In genomic region chr6:53881623-53882022, GRCm38 (mm10) we compare ENCODE assay signal across 10 mouse cellular contexts.
DNase-seq lines count a peak whose midpoint lies in the region; ATAC-seq and TF ChIP-seq lines count a peak whose summit lies in the region.
"Had no signal": no experiment of that assay in that cellular context is flagged by ENCODE, and none has a peak within 500 bp of the region (broad histone marks: within the 10 kb centered on the region; RNA-seq: fewer than 3 reads in every experiment).

No protein-coding gene starts in this region.

- H3K4me2 ChIP-seq in kidney, embryonic 16.5 days (replicated peaks; ENCODE audit: low read depth, low read length) = peak overlapping the region; percentile 45; the same call in 1 of the 2 replicates
- H3K4me2 ChIP-seq in forebrain, embryonic 11.5 days (ENCODE audit: low read depth, low read length, severe bottlenecking) = peak overlapping the region; percentile 46; the same call in 1 of the 2 replicates
- H3K4me2 ChIP-seq in hindbrain, postnatal 0 days (ENCODE audit: low read depth, low read length) = peak overlapping the region; percentile 50
- H3K4me2 ChIP-seq in neural tube, embryonic 12.5 days (replicated peaks) = peak overlapping the region; percentile 51

- H3K36me3 ChIP-seq in kidney, embryonic 16.5 days (ENCODE audit: insufficient read depth, low read length) = no peaks in the 10 kb centered on the region
- H3K36me3 ChIP-seq in forebrain, embryonic 11.5 days (ENCODE audit: control insufficient read depth, insufficient read depth, low read length) = no peaks in the 10 kb centered on the region
- H3K36me3 ChIP-seq in hindbrain, postnatal 0 days (ENCODE audit: insufficient read depth, low read length) = no peaks in the 10 kb centered on the region
- H3K36me3 ChIP-seq in neural tube, embryonic 12.5 days = no peaks in the 10 kb centered on the region

- H3K27ac ChIP-seq in kidney, embryonic 16.5 days (ENCODE audit: low read length) = no peak overlapping the region
- H3K27ac ChIP-seq in forebrain, embryonic 11.5 days (ENCODE audit: low read depth, low read length) = no peak overlapping the region
- peak overlapping the region; percentile 77 for H3K27ac ChIP-seq in hindbrain, postnatal 0 days
- no peak overlapping the region for H3K27ac ChIP-seq in neural tube, embryonic 12.5 days
- H3K27ac ChIP-seq: liver, embryonic 14.5 days had no signal

- H3K4me3 ChIP-seq in kidney, embryonic 16.5 days (ENCODE audit: low read length) = no peak overlapping the region
- H3K4me3 ChIP-seq in forebrain, embryonic 11.5 days (ENCODE audit: low read depth, low read length) = no peak overlapping the region
- no peak overlapping the region for H3K4me3 ChIP-seq in hindbrain, postnatal 0 days (ENCODE audit: low read length)
- H3K4me3 ChIP-seq in neural tube, embryonic 12.5 days = no peak overlapping the region

- no peak overlapping the region for H3K9ac ChIP-seq in kidney, embryonic 16.5 days (replicated peaks; ENCODE audit: low read length)
- no peak overlapping the region for H3K9ac ChIP-seq in forebrain, embryonic 11.5 days (ENCODE audit: low read length)
- H3K9ac ChIP-seq in hindbrain, postnatal 0 days (replicated peaks; ENCODE audit: low read length) = no peak overlapping the region
- H3K9ac ChIP-seq in neural tube, embryonic 12.5 days = no peak overlapping the region
- H3K9ac ChIP-seq: liver, embryonic 14.5 days had no signal

- H3K27me3 ChIP-seq in kidney, embryonic 16.5 days (ENCODE audit: insufficient read depth, low read length) = no peaks in the 10 kb centered on the region
- H3K27me3 ChIP-seq in forebrain, embryonic 11.5 days (ENCODE audit: control insufficient read depth, insufficient read depth, low read length) = no peaks in the 10 kb centered on the region
- no peaks in the 10 kb centered on the region for H3K27me3 ChIP-seq in hindbrain, postnatal 0 days (ENCODE audit: insufficient read depth, low read length)
- H3K27me3 ChIP-seq in neural tube, embryonic 12.5 days (replicated peaks) = no peaks in the 10 kb centered on the region

- TF ChIP-seq CTCF in hindbrain, postnatal 0 days (IDR thresholded peaks at IDR 0.05; ENCODE audit: low read depth) = no peak

- WGBS in kidney, embryonic 16.5 days = 33% methylated on average over 10 of the region's 10 CpGs
- WGBS in forebrain, embryonic 11.5 days = 17% methylated on average over 10 of the region's 10 CpGs
- WGBS in hindbrain, postnatal 0 days = 8% methylated on average over 10 of the region's 10 CpGs
- WGBS in neural tube, embryonic 12.5 days = 12% methylated on average over 10 of the region's 10 CpGs

- peaks cover 36% of the 10 kb centered on the region for H3K4me1 ChIP-seq in kidney, embryonic 16.5 days (ENCODE audit: insufficient read depth, low read length)
- peaks cover 3% of the 10 kb centered on the region for H3K4me1 ChIP-seq in forebrain, embryonic 11.5 days (replicated peaks; ENCODE audit: control insufficient read depth, insufficient read depth, low read length)
- peaks cover 9% of the 10 kb centered on the region; the same call in 1 of the 2 replicates for H3K4me1 ChIP-seq in hindbrain, postnatal 0 days (ENCODE audit: insufficient read depth, low read length)
- peaks cover 16% of the 10 kb centered on the region for H3K4me1 ChIP-seq in neural tube, embryonic 12.5 days

- ATAC-seq in kidney, embryonic 16.5 days (ENCODE audit: low FRiP score, low TSS enrichment) = no peak
- no peak for ATAC-seq in forebrain, embryonic 11.5 days (replicated peaks; ENCODE audit: low FRiP score)
- ATAC-seq in hindbrain, postnatal 0 days = peak; percentile 51
- peak; percentile 41; the same call in 1 of the 2 replicates for ATAC-seq in neural tube, embryonic 12.5 days (ENCODE audit: low FRiP score, low read depth)

- no peak for DNase-seq in kidney, postnatal 36 days
- DNase-seq in forebrain, embryonic 11.5 days (ENCODE audit: low spot score) = no peak
- DNase-seq in hindbrain, postnatal 0 days (ENCODE audit: low spot score) = peak; percentile 42
- no peak for DNase-seq in thymus, postnatal 4 days
- no peak for DNase-seq in frontal cortex, postnatal 25 days (ENCODE audit: low spot score in 2 of 2)
- no peak for DNase-seq in adrenal gland, adult 18-20 months (ENCODE audit: low spot score in 2 of 2)
- DNase-seq: heart, postnatal 4 days had no signal

- H3K9me3 ChIP-seq in kidney, embryonic 16.5 days (ENCODE audit: low read length) = no peaks in the 10 kb centered on the region
- no peaks in the 10 kb centered on the region for H3K9me3 ChIP-seq in forebrain, embryonic 11.5 days (ENCODE audit: control insufficient read depth, low read length)
- H3K9me3 ChIP-seq in hindbrain, postnatal 0 days (ENCODE audit: low read length) = no peaks in the 10 kb centered on the region
- H3K9me3 ChIP-seq in neural tube, embryonic 12.5 days = no peaks in the 10 kb centered on the region

Comparison
In these comparisons a context has a peak if more than half of its experiments do, and no peak if none do; other contexts are left out.
1. ATAC-seq: peak in hindbrain, postnatal 0 days (single experiment) and neural tube, embryonic 12.5 days (single experiment); none in kidney, embryonic 16.5 days (single experiment) and forebrain, embryonic 11.5 days (single experiment).
2. Peak in every context shown above with its lines, with median percentiles within 50 percentile points of each other: H3K4me2 ChIP-seq.